Mouse (Mus musculus) retina, embryonic 14.5 days (tissue): Measurements from ENCODE around the gene Surf4.

Source experiments
- DNase-seq: peaks from one replicate; pipeline ENCODE4 v3.0.0-alpha.2; 2015; ENCODE audit warnings: low spot score

Gene Surf4

GRCm38 (mm10) chr2:26930390-26930789 lies 3.3 kb downstream of the Surf4 start:
- DNase-seq: peak; percentile 79

- no peak for DNase-seq
Observed at GRCm38 (mm10) chr2:26927745-26928476, 5.8 kb downstream of the Surf4 start.

- DNase-seq: no peak
Observed at GRCm38 (mm10) chr2:26921784-26922183, 11.9 kb downstream of the Surf4 start.

- no peak for DNase-seq
Observed at GRCm38 (mm10) chr2:26920190-26920855, 13.4 kb downstream of the Surf4 start.

- DNase-seq: no peak
Observed at GRCm38 (mm10) chr2:26919684-26920083, 14.0 kb downstream of the Surf4 start.

- DNase-seq: no peak
Observed at GRCm38 (mm10) chr2:26916738-26917137, 17.0 kb downstream of the Surf4 start.

GRCm38 (mm10) chr2:26915927-26916728 lies 17.6 kb downstream of the Surf4 start, which contains the start of the genes Surf2 and Surf1:
TSS of gene Surf2 (plus strand) at chr2:26916367.
TSS of gene Surf1 (minus strand) at chr2:26916530.
- DNase-seq: peak; percentile 82

GRCm38 (mm10) chr2:26914148-26914941 lies 19.4 kb downstream of the Surf4 start:
- no peak for DNase-seq

- DNase-seq: no peak
Observed at GRCm38 (mm10) chr2:26913416-26914147, 20.1 kb downstream of the Surf4 start.

GRCm38 (mm10) chr2:26912253-26912770 lies 21.4 kb downstream of the Surf4 start:
- DNase-seq: no peak

GRCm38 (mm10) chr2:26910994-26911765 lies 22.5 kb downstream of the Surf4 start:
- DNase-seq: peak; percentile 76

- peak; percentile 99 for DNase-seq
Observed at GRCm38 (mm10) chr2:26910124-26910993, 23.4 kb downstream of the Surf4 start, which contains the start of the genes Med22 and Rpl7a. TSS of gene Med22 (minus strand) at chr2:26910677. TSS of gene Rpl7a (plus strand) at chr2:26910764.

- no peak for DNase-seq
Observed at GRCm38 (mm10) chr2:26909387-26909784, 24.3 kb downstream of the Surf4 start.

- DNase-seq: no peak
Observed at GRCm38 (mm10) chr2:26908710-26909386, 24.9 kb downstream of the Surf4 start.

- peak; percentile 80 for DNase-seq
Observed at GRCm38 (mm10) chr2:26907109-26907508, 26.6 kb downstream of the Surf4 start.

- DNase-seq: no peak
Observed at GRCm38 (mm10) chr2:26906431-26906830, 27.3 kb downstream of the Surf4 start.

- DNase-seq: no peak
Observed at GRCm38 (mm10) chr2:26905936-26906335, 27.8 kb downstream of the Surf4 start.

GRCm38 (mm10) chr2:26903311-26903710 lies 30.4 kb downstream of the Surf4 start:
- no peak for DNase-seq
